Mouse (Mus musculus): Measurements from ENCODE around the gene Fam189a2. TPM values are rescaled to one million over a fixed set of nuclear protein-coding genes. Genes with fewer than 3 reads are reported as not detected.

The Fam189a2 gene
- polyA plus RNA-seq, 1 experiment from 2014 or later = 3.0 TPM

- Histone ChIP-seq H3K36me3 (ENCODE audit: control insufficient read depth, insufficient read depth, low read length) (peaks cover 32% of the 10 kb centered on the region), H3K27ac (replicated peaks; ENCODE audit: low read depth, low read length) (no peak overlapping the region), H3K9ac (replicated peaks; ENCODE audit: low read length) (no peak overlapping the region), H3K4me2 (ENCODE audit: low read length) (no peak overlapping the region), H3K4me3 (replicated peaks; ENCODE audit: low read depth, low read length) (no peak overlapping the region), H3K9me3 (ENCODE audit: control insufficient read depth, low read length) (no peaks in the 10 kb centered on the region), H3K4me1 (ENCODE audit: control insufficient read depth, insufficient read depth, low read length) (peaks cover 12% of the 10 kb centered on the region; the same call in 1 of the 2 replicates), H3K27me3 (ENCODE audit: control insufficient read depth, insufficient read depth, low read length) (no peaks in the 10 kb centered on the region)
- ATAC-seq (ENCODE audit: low FRiP score, low TSS enrichment) = no peak
- WGBS = 82% methylated on average over 6 of the region's 6 CpGs
- DNase-seq = no peak
These were observed 106.8 kb downstream of the Fam189a2 start for GRCm38 (mm10) chr19:23924057-23924456.

Other genes starting within 250 kb of the Fam189a2 start
- 6.7 and 15.5 TPM in 2 replicates for gene Tjp2, start 194.0 kb upstream of the Fam189a2 start, polyA plus RNA-seq (2014; fragmentation: Nextera tagmentation; extraction: Ambion mirVana)
- 37.0 and 37.9 TPM in 2 replicates for gene Fxn, start 249.6 kb upstream of the Fam189a2 start, polyA plus RNA-seq (2014; fragmentation: Nextera tagmentation; extraction: Ambion mirVana)

Data from midbrain, embryonic 14.5 days (tissue).